Mouse (Mus musculus) hindbrain, embryonic 16.5 days (tissue): ENCODE results near the gene Olfr427. TPM values are rescaled to one million over a fixed set of nuclear protein-coding genes. Genes with fewer than 3 reads are reported as not detected.

Source experiments
- ATAC-seq: fragments of 200-750 bp; cut with Nextera tagmentation; 2 replicates; pipeline ENCODE4 v1.8.0; 2017; ENCODE audit warnings: moderate TSS enrichment, moderate library complexity
- H3K27ac ChIP-seq: fragments of 300-500 bp; sonication (generic); 2 replicates; pipeline ENCODE4 v1.5.1; 2014; ENCODE audit warnings: low read depth, mild to moderate bottlenecking, control low read depth, low read length, moderate library complexity
- H3K27me3 ChIP-seq: fragments of 300-500 bp; sonication (generic); replicated peaks from 2 replicates; pipeline ENCODE4 v1.6.1; 2014; ENCODE audit warnings: low read length; ENCODE audit not compliant: control insufficient read depth, insufficient read depth
- H3K36me3 ChIP-seq: fragments of 300-500 bp; sonication (generic); 2 replicates; pipeline ENCODE4 v1.6.1; 2014; ENCODE audit warnings: mild to moderate bottlenecking, low read length, moderate library complexity, mixed read lengths; ENCODE audit not compliant: control insufficient read depth, insufficient read depth
- H3K4me1 ChIP-seq: fragments of 300-500 bp; sonication (generic); 2 replicates; pipeline ENCODE4 v1.6.1; 2014; ENCODE audit warnings: low read depth, low read length; ENCODE audit not compliant: control insufficient read depth, insufficient read depth
- H3K4me2 ChIP-seq: fragments of 300-500 bp; sonication (generic); 2 replicates; pipeline ENCODE4 v1.6.1; 2014; ENCODE audit warnings: mild to moderate bottlenecking, low read length, control low read depth, moderate library complexity
- H3K4me3 ChIP-seq: fragments of 300-500 bp; sonication (generic); 2 replicates; pipeline ENCODE4 v1.5.1; 2014; ENCODE audit warnings: mild to moderate bottlenecking, low read length, control low read depth, moderate library complexity
- H3K9ac ChIP-seq: fragments of 300-500 bp; sonication (generic); 2 replicates; pipeline ENCODE4 v1.6.1; 2014; ENCODE audit warnings: low read depth, mild to moderate bottlenecking, control low read depth, low read length, moderate library complexity
- H3K9me3 ChIP-seq: fragments of 300-500 bp; sonication (generic); 2 replicates; pipeline ENCODE4 v1.6.1; 2014; ENCODE audit warnings: mild to moderate bottlenecking, low read length, moderate library complexity; ENCODE audit not compliant: control insufficient read depth
- WGBS: fragments of 180-500 bp; shearing (Covaris S2); extraction: QIAGEN DNeasy Blood & Tissue Kit; methylation state at CpG from one replicate; pipeline ENCODE4 v1.1.7; 2014; 5-methylcytosine and 5-hydroxymethylcytosine counted together
- polyA plus RNA-seq: library from polyadenylated mRNA; unstranded; fragments of >200 nt; fragmentation: Nextera tagmentation; extraction: Ambion mirVana; gene quantifications from 2 replicates; pipeline ENCODE4 v1.2.1, GENCODE M21; 2015

Olfr427 gene
- polyA plus RNA-seq, 1 experiment from 2014 or later = not detected

GRCm38 (mm10) chr1:174084031-174084430 lies 12.7 kb upstream of the Olfr427 start, which contains the start of gene Olfr429:
Gene Olfr429, plus strand, starts transcription at chr1:174084331.
- WGBS = 95% methylated on average over 2 of the region's 2 CpGs
- no peaks in the 10 kb centered on the region for H3K27me3 ChIP-seq
- no peak for ATAC-seq
- no peak within 1 kb of the TSS for H3K4me3 ChIP-seq
- no peaks in the 10 kb centered on the region for H3K36me3 ChIP-seq
- no peaks in the 10 kb centered on the region for H3K9me3 ChIP-seq
- no peak within 1 kb of the TSS for H3K9ac ChIP-seq
- H3K4me2 ChIP-seq = no peak within 1 kb of the TSS
- no peak within 1 kb of the TSS for H3K27ac ChIP-seq
- no peaks in the 10 kb centered on the region for H3K4me1 ChIP-seq

- WGBS = 63% methylated on average over 2 of the region's 2 CpGs
Measured at GRCm38 (mm10) chr1:174103735-174104134, 7.0 kb downstream of the Olfr427 start.

GRCm38 (mm10) chr1:174121062-174121461 lies 24.4 kb downstream of the Olfr427 start, which contains the start of gene Olfr231:
Gene Olfr231, minus strand, starts transcription at chr1:174121162.
- WGBS = 44% methylated on average over 2 of the region's 2 CpGs
- no peaks in the 10 kb centered on the region for H3K27me3 ChIP-seq

More at GRCm38 (mm10) chr1:174103735-174104134, 7.0 kb downstream of the Olfr427 start:
- no peaks in the 10 kb centered on the region for H3K36me3 ChIP-seq
- H3K9ac ChIP-seq = no peak overlapping the region
- H3K9me3 ChIP-seq = no peaks in the 10 kb centered on the region
- no peaks in the 10 kb centered on the region for H3K4me1 ChIP-seq
- no peaks in the 10 kb centered on the region for H3K27me3 ChIP-seq
- H3K4me3 ChIP-seq = no peak overlapping the region
- no peak for ATAC-seq
- H3K4me2 ChIP-seq = no peak overlapping the region
- H3K27ac ChIP-seq = no peak overlapping the region

GRCm38 (mm10) chr1:174131217-174131616 lies 34.5 kb downstream of the Olfr427 start, which contains the start of gene Olfr424:
Gene Olfr424, plus strand, starts transcription at chr1:174131517.
- Histone ChIP-seq H3K9ac (no peak within 1 kb of the TSS), H3K36me3 (no peaks in the 10 kb centered on the region), H3K4me2 (no peak within 1 kb of the TSS), H3K4me3 (no peak within 1 kb of the TSS), H3K9me3 (no peaks in the 10 kb centered on the region), H3K27ac (no peak within 1 kb of the TSS), H3K4me1 (no peaks in the 10 kb centered on the region), H3K27me3 (no peaks in the 10 kb centered on the region)
- 88% methylated on average over 3 of the region's 3 CpGs for WGBS
- ATAC-seq = no peak

More at GRCm38 (mm10) chr1:174121062-174121461, 24.4 kb downstream of the Olfr427 start, which contains the start of gene Olfr231:
- H3K9me3 ChIP-seq = no peaks in the 10 kb centered on the region
- no peak within 1 kb of the TSS for H3K4me2 ChIP-seq
- H3K4me3 ChIP-seq = no peak within 1 kb of the TSS
- H3K36me3 ChIP-seq = no peaks in the 10 kb centered on the region
- no peaks in the 10 kb centered on the region for H3K4me1 ChIP-seq
- H3K27ac ChIP-seq = no peak within 1 kb of the TSS
- H3K9ac ChIP-seq = no peak within 1 kb of the TSS
- ATAC-seq = no peak

- Histone ChIP-seq H3K27me3 (no peaks in the 10 kb centered on the region), H3K9ac (no peak overlapping the region), H3K9me3 (no peaks in the 10 kb centered on the region), H3K4me2 (no peak overlapping the region), H3K4me1 (no peaks in the 10 kb centered on the region), H3K27ac (no peak overlapping the region), H3K4me3 (no peak overlapping the region), H3K36me3 (no peaks in the 10 kb centered on the region)
- 73% methylated on average over 3 of the region's 3 CpGs for WGBS
- ATAC-seq = no peak
Measured at GRCm38 (mm10) chr1:174131999-174132398, 35.3 kb downstream of the Olfr427 start.

- no peaks in the 10 kb centered on the region for H3K4me1 ChIP-seq
- no peak for ATAC-seq
- WGBS = 81% methylated on average over 2 of the region's 2 CpGs
- no peaks in the 10 kb centered on the region for H3K9me3 ChIP-seq
- H3K27me3 ChIP-seq = no peaks in the 10 kb centered on the region
- H3K27ac ChIP-seq = no peak overlapping the region
- no peak overlapping the region for H3K4me3 ChIP-seq
- no peak overlapping the region for H3K9ac ChIP-seq
- H3K36me3 ChIP-seq = no peaks in the 10 kb centered on the region
- no peak overlapping the region for H3K4me2 ChIP-seq
Measured at GRCm38 (mm10) chr1:174141384-174141783, 44.7 kb downstream of the Olfr427 start.

- no peak for ATAC-seq
- no peaks in the 10 kb centered on the region for H3K27me3 ChIP-seq
- no peak overlapping the region for H3K4me3 ChIP-seq
- no peaks in the 10 kb centered on the region for H3K9me3 ChIP-seq
- H3K4me2 ChIP-seq = no peak overlapping the region
- H3K36me3 ChIP-seq = no peaks in the 10 kb centered on the region
- WGBS = 74% methylated on average over 1 of the region's 1 CpGs
- no peaks in the 10 kb centered on the region for H3K4me1 ChIP-seq
- H3K27ac ChIP-seq = no peak overlapping the region
- no peak overlapping the region for H3K9ac ChIP-seq
Measured at GRCm38 (mm10) chr1:174146696-174147095, 50.0 kb downstream of the Olfr427 start.

GRCm38 (mm10) chr1:174149289-174149688 lies 52.6 kb downstream of the Olfr427 start:
- no peaks in the 10 kb centered on the region for H3K4me1 ChIP-seq
- H3K4me2 ChIP-seq = no peak overlapping the region
- H3K4me3 ChIP-seq = no peak overlapping the region
- H3K27ac ChIP-seq = no peak overlapping the region
- WGBS = 81% methylated on average over 2 of the region's 2 CpGs
- no peaks in the 10 kb centered on the region for H3K27me3 ChIP-seq
- no peak overlapping the region for H3K9ac ChIP-seq
- no peak for ATAC-seq
- no peaks in the 10 kb centered on the region for H3K9me3 ChIP-seq
- no peaks in the 10 kb centered on the region for H3K36me3 ChIP-seq
